Mouse (Mus musculus): ENCODE results near the gene 1810049J17Rik. TPM values are rescaled to one million over a fixed set of nuclear protein-coding genes. Genes with fewer than 3 reads are reported as not detected.

The 1810049J17Rik gene
- polyA plus RNA-seq, 1 experiment from 2014 or later, result 2.5 TPM

DNA sequence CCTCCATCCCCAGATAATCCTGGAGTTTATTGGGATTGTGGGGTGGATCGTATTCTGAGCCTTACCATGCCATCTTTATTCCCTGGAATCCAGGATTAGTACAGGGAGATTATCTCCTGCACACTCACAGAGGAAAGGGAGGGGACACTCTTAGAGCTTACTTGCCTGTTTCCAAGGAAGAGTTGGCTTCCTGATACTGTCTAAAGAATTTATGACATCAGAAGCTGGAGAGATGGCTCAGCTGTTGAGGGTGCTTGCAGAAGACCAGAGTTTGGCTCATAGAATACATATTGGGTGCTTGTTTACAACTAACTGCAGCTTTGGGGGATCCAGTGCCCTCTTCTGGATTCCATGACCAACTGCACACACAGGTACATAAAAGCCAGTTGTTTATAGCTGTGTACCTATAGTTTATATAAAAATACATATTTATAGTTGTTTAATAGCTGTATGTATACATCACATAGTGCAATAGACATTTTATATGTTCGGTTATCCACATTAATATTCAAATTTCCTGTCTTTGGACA, 32.6 kb upstream of the 1810049J17Rik start:
- no peak for ATAC-seq (ENCODE audit: low FRiP score)
- DNase-seq (ENCODE audit: low spot score, missing footprints), result peak; percentile 61
- Histone ChIP-seq H3K9me3 (ENCODE audit: control insufficient read depth, low read length) (no peaks in the 10 kb centered on the region), H3K36me3 (ENCODE audit: control insufficient read depth, insufficient read depth, low read length) (peaks cover 18% of the 10 kb centered on the region; the same call in 1 of the 2 replicates), H3K4me1 (ENCODE audit: control insufficient read depth, insufficient read depth, low read length) (no peaks in the 10 kb centered on the region), H3K27me3 (ENCODE audit: control insufficient read depth, insufficient read depth, low read length) (no peaks in the 10 kb centered on the region), H3K4me3 (ENCODE audit: low read depth, low read length) (no peak overlapping the region), H3K27ac (ENCODE audit: low read depth, low read length) (no peak overlapping the region), H3K9ac (ENCODE audit: low read length) (no peak overlapping the region), H3K4me2 (no peak overlapping the region)
- 85% methylated on average over 2 of the region's 2 CpGs for WGBS

GRCm38 (mm10) chr15:12351470-12351869, 29.8 kb upstream of the 1810049J17Rik start:
- ATAC-seq (ENCODE audit: low FRiP score), result no peak
- H3K4me3 ChIP-seq (ENCODE audit: low read depth, low read length), result no peak overlapping the region
- H3K36me3 ChIP-seq (ENCODE audit: control insufficient read depth, insufficient read depth, low read length), result peaks cover 19% of the 10 kb centered on the region; the same call in 1 of the 2 replicates
- H3K4me1 ChIP-seq (ENCODE audit: control insufficient read depth, insufficient read depth, low read length), result no peaks in the 10 kb centered on the region
- H3K4me2 ChIP-seq, result no peak overlapping the region
- H3K27ac ChIP-seq (ENCODE audit: low read depth, low read length), result no peak overlapping the region
- peak; percentile 68 for DNase-seq (ENCODE audit: low spot score, missing footprints)
- no peak overlapping the region for H3K9ac ChIP-seq (ENCODE audit: low read length)
- 96% methylated on average over 7 of the region's 7 CpGs for WGBS
- H3K27me3 ChIP-seq (ENCODE audit: control insufficient read depth, insufficient read depth, low read length), result no peaks in the 10 kb centered on the region
- no peaks in the 10 kb centered on the region for H3K9me3 ChIP-seq (ENCODE audit: control insufficient read depth, low read length)

GRCm38 (mm10) chr15:12349840-12350239, 28.1 kb upstream of the 1810049J17Rik start:
- Histone ChIP-seq H3K9ac (ENCODE audit: low read length) (no peak overlapping the region), H3K27me3 (ENCODE audit: control insufficient read depth, insufficient read depth, low read length) (no peaks in the 10 kb centered on the region), H3K36me3 (ENCODE audit: control insufficient read depth, insufficient read depth, low read length) (peaks cover 17% of the 10 kb centered on the region; the same call in 1 of the 2 replicates), H3K27ac (ENCODE audit: low read depth, low read length) (no peak overlapping the region), H3K4me3 (ENCODE audit: low read depth, low read length) (no peak overlapping the region), H3K4me2 (no peak overlapping the region), H3K4me1 (ENCODE audit: control insufficient read depth, insufficient read depth, low read length) (no peaks in the 10 kb centered on the region), H3K9me3 (ENCODE audit: control insufficient read depth, low read length) (no peaks in the 10 kb centered on the region)
- DNase-seq (ENCODE audit: low spot score, missing footprints) (no peak), ATAC-seq (ENCODE audit: low FRiP score) (no peak)
- 93% methylated on average over 5 of the region's 5 CpGs for WGBS

- 87% methylated on average over 3 of the region's 3 CpGs for WGBS
Observed at GRCm38 (mm10) chr15:12348950-12349349, 27.3 kb upstream of the 1810049J17Rik start.

DNA sequence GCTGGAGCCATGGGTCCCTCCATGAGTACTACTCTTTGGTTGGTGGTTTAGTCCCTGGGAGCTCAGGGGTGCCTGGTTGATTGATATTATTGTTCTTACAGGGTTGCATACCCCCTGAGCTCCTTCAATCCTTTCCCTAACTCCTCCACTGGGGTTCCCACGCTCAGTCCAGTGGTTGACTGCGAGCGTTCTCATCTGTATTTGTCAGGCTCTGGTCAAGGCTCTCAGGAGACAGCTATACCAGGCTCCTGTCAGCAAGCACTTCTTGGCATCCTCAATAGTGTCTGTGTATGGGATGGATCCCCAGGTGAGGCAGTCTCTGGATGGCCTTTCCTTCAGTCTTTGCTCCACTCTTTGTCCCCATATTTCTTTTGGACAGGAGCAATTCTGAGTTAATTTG, 25.2 kb upstream of the 1810049J17Rik start:
- no peak overlapping the region for H3K4me2 ChIP-seq
- H3K9me3 ChIP-seq (ENCODE audit: control insufficient read depth, low read length), result no peaks in the 10 kb centered on the region
- H3K4me1 ChIP-seq (ENCODE audit: control insufficient read depth, insufficient read depth, low read length), result no peaks in the 10 kb centered on the region
- H3K27me3 ChIP-seq (ENCODE audit: control insufficient read depth, insufficient read depth, low read length), result no peaks in the 10 kb centered on the region
- WGBS, result 100% methylated on average over 3 of the region's 3 CpGs
- no peak overlapping the region for H3K4me3 ChIP-seq (ENCODE audit: low read depth, low read length)
- no peak overlapping the region for H3K9ac ChIP-seq (ENCODE audit: low read length)
- DNase-seq (ENCODE audit: low spot score, missing footprints), result peak; percentile 67
- no peak for ATAC-seq (ENCODE audit: low FRiP score)
- H3K27ac ChIP-seq (ENCODE audit: low read depth, low read length), result no peak overlapping the region
- peaks cover 10% of the 10 kb centered on the region; the same call in 1 of the 2 replicates for H3K36me3 ChIP-seq (ENCODE audit: control insufficient read depth, insufficient read depth, low read length)

More at GRCm38 (mm10) chr15:12348950-12349349, 27.3 kb upstream of the 1810049J17Rik start:
- H3K4me2 ChIP-seq, result no peak overlapping the region
- no peak for ATAC-seq (ENCODE audit: low FRiP score)
- H3K9ac ChIP-seq (ENCODE audit: low read length), result no peak overlapping the region
- H3K9me3 ChIP-seq (ENCODE audit: control insufficient read depth, low read length), result no peaks in the 10 kb centered on the region
- no peak overlapping the region for H3K27ac ChIP-seq (ENCODE audit: low read depth, low read length)
- H3K27me3 ChIP-seq (ENCODE audit: control insufficient read depth, insufficient read depth, low read length), result no peaks in the 10 kb centered on the region
- no peaks in the 10 kb centered on the region for H3K4me1 ChIP-seq (ENCODE audit: control insufficient read depth, insufficient read depth, low read length)
- H3K4me3 ChIP-seq (ENCODE audit: low read depth, low read length), result no peak overlapping the region
- H3K36me3 ChIP-seq (ENCODE audit: control insufficient read depth, insufficient read depth, low read length), result peaks cover 14% of the 10 kb centered on the region; the same call in 1 of the 2 replicates
- DNase-seq (ENCODE audit: low spot score, missing footprints), result peak; percentile 62

GRCm38 (mm10) chr15:12341401-12341758, 19.7 kb upstream of the 1810049J17Rik start:
- 19% methylated on average over 4 of the region's 4 CpGs for WGBS
- H3K36me3 ChIP-seq (ENCODE audit: control insufficient read depth, insufficient read depth, low read length), result 0 out of 2 replicates have a peak, but pooled peaks cover 4% of the 10 kb centered on the region
- peak overlapping the region; percentile 52 for H3K9ac ChIP-seq (ENCODE audit: low read length)
- no peak overlapping the region for H3K4me3 ChIP-seq (ENCODE audit: low read depth, low read length)
- H3K4me1 ChIP-seq (ENCODE audit: control insufficient read depth, insufficient read depth, low read length), result peaks cover 9% of the 10 kb centered on the region
- peak overlapping the region; percentile 35; the same call in 1 of the 2 replicates for H3K27ac ChIP-seq (ENCODE audit: low read depth, low read length)
- H3K27me3 ChIP-seq (ENCODE audit: control insufficient read depth, insufficient read depth, low read length), result no peaks in the 10 kb centered on the region
- H3K4me2 ChIP-seq, result no peak overlapping the region
- DNase-seq (ENCODE audit: low spot score, missing footprints), result no peak
- peak; percentile 87 for ATAC-seq (ENCODE audit: low FRiP score)
- no peaks in the 10 kb centered on the region for H3K9me3 ChIP-seq (ENCODE audit: control insufficient read depth, low read length)

DNA sequence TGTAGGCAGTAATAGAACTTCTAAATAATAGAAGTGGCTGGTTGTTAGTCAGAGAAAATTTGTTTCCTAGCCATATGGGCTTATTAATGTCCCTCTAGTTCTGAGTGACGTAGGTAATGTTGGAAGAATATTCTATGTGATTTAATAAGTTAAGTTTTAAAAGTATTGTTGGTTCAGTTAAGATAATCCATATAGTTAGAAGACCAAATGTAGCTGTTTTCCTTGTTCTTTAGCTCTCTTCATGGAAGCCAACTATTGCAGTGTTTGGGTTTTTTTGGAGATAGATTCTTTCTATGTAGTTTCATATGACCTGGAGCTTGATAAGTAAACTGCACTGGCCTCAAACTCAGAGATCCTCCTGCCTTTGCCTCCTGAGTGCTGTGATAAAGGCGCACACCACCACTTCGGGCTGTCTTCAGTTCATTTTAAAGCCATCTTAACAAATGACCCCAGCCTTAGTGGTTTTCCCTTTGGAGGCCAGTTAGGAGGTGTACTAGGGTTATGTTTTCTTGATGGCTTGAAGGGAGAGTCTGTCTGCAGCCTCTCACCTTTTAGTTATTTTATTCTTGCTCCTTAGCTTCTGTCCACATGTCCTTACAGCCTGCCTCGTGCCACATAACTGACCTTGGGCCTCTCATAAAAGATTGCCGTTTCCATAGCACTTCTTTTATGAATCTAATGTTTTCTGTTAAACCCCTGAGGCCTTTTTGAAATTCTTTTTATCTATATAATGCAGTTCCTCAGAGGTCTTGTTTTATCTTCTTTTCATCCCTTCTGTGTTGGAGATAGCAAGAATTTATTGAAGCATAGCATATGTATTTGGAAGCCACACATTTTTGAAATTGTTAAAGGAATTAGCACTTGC, 19.1 kb upstream of the 1810049J17Rik start:
- no peak overlapping the region for H3K4me3 ChIP-seq (ENCODE audit: low read depth, low read length)
- 0 out of 2 replicates have a peak, but pooled peaks cover 4% of the 10 kb centered on the region for H3K36me3 ChIP-seq (ENCODE audit: control insufficient read depth, insufficient read depth, low read length)
- 44% methylated on average over 5 of the region's 5 CpGs for WGBS
- H3K27ac ChIP-seq (ENCODE audit: low read depth, low read length), result peak overlapping the region; percentile 35; the same call in 1 of the 2 replicates
- no peaks in the 10 kb centered on the region for H3K27me3 ChIP-seq (ENCODE audit: control insufficient read depth, insufficient read depth, low read length)
- 0 out of 2 replicates have a peak, but pooled peaks have one; percentile 30 for ATAC-seq (ENCODE audit: low FRiP score)
- no peak overlapping the region; the same call in 1 of the 2 replicates for H3K9ac ChIP-seq (ENCODE audit: low read length)
- H3K4me1 ChIP-seq (ENCODE audit: control insufficient read depth, insufficient read depth, low read length), result peaks cover 9% of the 10 kb centered on the region
- H3K4me2 ChIP-seq, result no peak overlapping the region
- no peak for DNase-seq (ENCODE audit: low spot score, missing footprints)
- H3K9me3 ChIP-seq (ENCODE audit: control insufficient read depth, low read length), result no peaks in the 10 kb centered on the region

DNA sequence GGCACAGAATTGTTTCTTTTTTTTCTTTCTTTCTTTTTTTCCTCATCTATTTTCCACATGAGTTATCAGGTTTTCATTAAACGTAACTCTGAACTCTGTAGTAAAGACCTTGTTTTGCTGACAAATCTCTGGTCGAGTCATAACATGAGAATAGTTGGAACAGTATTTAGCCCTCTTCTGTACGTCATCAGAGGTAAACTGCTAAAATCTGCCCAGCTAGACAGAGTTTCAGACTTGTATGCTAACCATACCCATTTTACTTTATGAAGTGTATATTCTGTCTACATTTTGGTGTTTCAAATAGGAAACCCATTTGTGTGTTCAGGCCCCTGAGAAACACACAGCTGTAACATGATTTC, 16.1 kb upstream of the 1810049J17Rik start:
- WGBS, result 89% methylated on average over 3 of the region's 3 CpGs
- Histone ChIP-seq H3K36me3 (ENCODE audit: control insufficient read depth, insufficient read depth, low read length) (no peaks in the 10 kb centered on the region), H3K4me2 (no peak overlapping the region), H3K27ac (ENCODE audit: low read depth, low read length) (no peak overlapping the region), H3K27me3 (ENCODE audit: control insufficient read depth, insufficient read depth, low read length) (no peaks in the 10 kb centered on the region), H3K9ac (ENCODE audit: low read length) (no peak overlapping the region), H3K9me3 (ENCODE audit: control insufficient read depth, low read length) (no peaks in the 10 kb centered on the region), H3K4me1 (ENCODE audit: control insufficient read depth, insufficient read depth, low read length) (peaks cover 9% of the 10 kb centered on the region), H3K4me3 (ENCODE audit: low read depth, low read length) (no peak overlapping the region)
- no peak for ATAC-seq (ENCODE audit: low FRiP score)
- DNase-seq (ENCODE audit: low spot score, missing footprints), result no peak
